Mouse (Mus musculus) limb, embryonic 12.5 days (tissue): ENCODE results near the gene Fam49a. TPM values are rescaled to one million over a fixed set of nuclear protein-coding genes. Genes with fewer than 3 reads are reported as not detected.

Experiments
- ATAC-seq: fragments of 200-750 bp; cut with Nextera tagmentation; 2 replicates; pipeline ENCODE4 v1.8.0; 2017; ENCODE audit warnings: low read depth, moderate TSS enrichment; ENCODE audit not compliant: insufficient number of reproducible peaks, insufficient read depth, low FRiP score, low TSS enrichment
- H3K27ac ChIP-seq: fragments of 300-500 bp; sonication (generic); 2 replicates; pipeline ENCODE4 v1.5.1; 2016; ENCODE audit warnings: mild to moderate bottlenecking, moderate library complexity
- H3K27me3 ChIP-seq: fragments of 300-500 bp; sonication (generic); 2 replicates; pipeline ENCODE4 v1.6.1; 2016; ENCODE audit warnings: mild to moderate bottlenecking, moderate library complexity
- H3K36me3 ChIP-seq: fragments of 300-500 bp; sonication (generic); 2 replicates; pipeline ENCODE4 v1.6.1; 2016; ENCODE audit warnings: mild to moderate bottlenecking, moderate library complexity
- H3K4me1 ChIP-seq: fragments of 300-500 bp; sonication (generic); replicated peaks from 2 replicates; pipeline ENCODE4 v1.6.1; 2016
- H3K4me2 ChIP-seq: fragments of 300-500 bp; sonication (generic); 2 replicates; pipeline ENCODE4 v1.6.1; 2016; ENCODE audit warnings: mild to moderate bottlenecking, moderate library complexity
- H3K4me3 ChIP-seq: fragments of 300-500 bp; sonication (generic); replicated peaks from 2 replicates; pipeline ENCODE4 v1.5.1; 2016; ENCODE audit warnings: mild to moderate bottlenecking
- H3K9ac ChIP-seq: fragments of 300-500 bp; sonication (generic); replicated peaks from 2 replicates; pipeline ENCODE4 v1.6.1; 2016; ENCODE audit warnings: mild to moderate bottlenecking, moderate library complexity
- H3K9me3 ChIP-seq: fragments of 300-500 bp; sonication (generic); 2 replicates; pipeline ENCODE4 v1.6.1; 2016; ENCODE audit warnings: mild to moderate bottlenecking, moderate library complexity
- WGBS: fragments of 180-500 bp; shearing (Covaris S2); methylation state at CpG from one replicate; pipeline ENCODE4 v1.1.7; 2016; 5-methylcytosine and 5-hydroxymethylcytosine counted together
- polyA plus RNA-seq: library from polyadenylated mRNA; unstranded; fragments of >200 nt; fragmentation: Nextera tagmentation; extraction: Ambion mirVana; gene quantifications from 2 replicates; pipeline ENCODE4 v1.2.1, GENCODE M21; 2016

Fam49a gene
- polyA plus RNA-seq, 1 experiment from 2014 or later: 7.4 TPM

GRCm38 (mm10) chr12:12274115-12274514 lies 12.2 kb downstream of the Fam49a start:
- peak overlapping the region; percentile 29; the same call in 1 of the 2 replicates for H3K27ac ChIP-seq
- peaks cover 8% of the 10 kb centered on the region for H3K4me1 ChIP-seq
- H3K36me3 ChIP-seq: no peaks in the 10 kb centered on the region
- no peak overlapping the region for H3K4me3 ChIP-seq
- peak overlapping the region; percentile 6; the same call in 1 of the 2 replicates for H3K4me2 ChIP-seq
- ATAC-seq: no peak
- WGBS: 8% methylated on average over 6 of the region's 6 CpGs
- H3K9me3 ChIP-seq: no peaks in the 10 kb centered on the region
- H3K27me3 ChIP-seq: peaks cover 2% of the 10 kb centered on the region; the same call in 1 of the 2 replicates
- no peak overlapping the region for H3K9ac ChIP-seq

- Histone ChIP-seq H3K36me3 (no peaks in the 10 kb centered on the region), H3K4me2 (no peak overlapping the region), H3K4me3 (no peak overlapping the region), H3K4me1 (peaks cover 8% of the 10 kb centered on the region), H3K27ac (no peak overlapping the region), H3K9ac (no peak overlapping the region), H3K9me3 (no peaks in the 10 kb centered on the region), H3K27me3 (peaks cover 2% of the 10 kb centered on the region; the same call in 1 of the 2 replicates)
- WGBS: 81% methylated on average over 4 of the region's 4 CpGs
- no peak for ATAC-seq
These were observed 13.3 kb downstream of the Fam49a start for GRCm38 (mm10) chr12:12275124-12275779.

- H3K4me2 ChIP-seq: no peak overlapping the region
- no peak overlapping the region for H3K9ac ChIP-seq
- peaks cover under 1% of the 10 kb centered on the region; the same call in 1 of the 2 replicates for H3K27me3 ChIP-seq
- peaks cover 8% of the 10 kb centered on the region for H3K4me1 ChIP-seq
- no peaks in the 10 kb centered on the region for H3K36me3 ChIP-seq
- H3K9me3 ChIP-seq: no peaks in the 10 kb centered on the region
- no peak overlapping the region for H3K4me3 ChIP-seq
- ATAC-seq: no peak
- no peak overlapping the region for H3K27ac ChIP-seq
- WGBS: 48% methylated on average over 4 of the region's 4 CpGs
These were observed 16.0 kb downstream of the Fam49a start for GRCm38 (mm10) chr12:12277741-12278463.

- 73% methylated on average over 7 of the region's 7 CpGs for WGBS
- Histone ChIP-seq H3K27me3 (no peaks in the 10 kb centered on the region), H3K4me2 (no peak overlapping the region), H3K27ac (no peak overlapping the region), H3K36me3 (no peaks in the 10 kb centered on the region), H3K9ac (no peak overlapping the region), H3K4me1 (peaks cover 8% of the 10 kb centered on the region), H3K9me3 (no peaks in the 10 kb centered on the region), H3K4me3 (no peak overlapping the region)
- ATAC-seq: no peak
These were observed 16.5 kb downstream of the Fam49a start for GRCm38 (mm10) chr12:12278464-12278872.

- no peak for ATAC-seq
- Histone ChIP-seq H3K27ac (no peak overlapping the region), H3K27me3 (no peaks in the 10 kb centered on the region), H3K36me3 (no peaks in the 10 kb centered on the region), H3K9me3 (no peaks in the 10 kb centered on the region), H3K4me2 (no peak overlapping the region), H3K4me3 (no peak overlapping the region), H3K9ac (no peak overlapping the region), H3K4me1 (peaks cover 8% of the 10 kb centered on the region)
- WGBS: 84% methylated on average over 10 of the region's 10 CpGs
These were observed 21.9 kb downstream of the Fam49a start for GRCm38 (mm10) chr12:12283702-12284288.

GRCm38 (mm10) chr12:12284521-12284920 lies 22.6 kb downstream of the Fam49a start:
- Histone ChIP-seq H3K27me3 (no peaks in the 10 kb centered on the region), H3K4me1 (peaks cover 8% of the 10 kb centered on the region), H3K36me3 (no peaks in the 10 kb centered on the region), H3K27ac (no peak overlapping the region), H3K4me2 (no peak overlapping the region), H3K9ac (no peak overlapping the region), H3K4me3 (no peak overlapping the region), H3K9me3 (no peaks in the 10 kb centered on the region)
- whole genome bisulfite sequencing: 94% methylated on average over 6 of the region's 6 CpGs
- no peak for ATAC-seq

GRCm38 (mm10) chr12:12287131-12287786 lies 25.3 kb downstream of the Fam49a start:
- H3K4me2 ChIP-seq: no peak overlapping the region
- no peak overlapping the region for H3K4me3 ChIP-seq
- no peak for ATAC-seq
- WGBS: 64% methylated on average over 9 of the region's 9 CpGs
- no peaks in the 10 kb centered on the region for H3K36me3 ChIP-seq
- H3K9me3 ChIP-seq: no peaks in the 10 kb centered on the region
- no peaks in the 10 kb centered on the region for H3K27me3 ChIP-seq
- H3K4me1 ChIP-seq: peaks cover 8% of the 10 kb centered on the region
- no peak overlapping the region for H3K9ac ChIP-seq
- no peak overlapping the region for H3K27ac ChIP-seq

- Histone ChIP-seq H3K36me3 (no peaks in the 10 kb centered on the region), H3K4me1 (peaks cover 8% of the 10 kb centered on the region), H3K27ac (no peak overlapping the region), H3K9me3 (no peaks in the 10 kb centered on the region), H3K9ac (no peak overlapping the region), H3K4me3 (no peak overlapping the region), H3K4me2 (no peak overlapping the region), H3K27me3 (no peaks in the 10 kb centered on the region)
- 75% methylated on average over 6 of the region's 6 CpGs for WGBS
- no peak for ATAC-seq
These were observed 25.8 kb downstream of the Fam49a start for GRCm38 (mm10) chr12:12287787-12288132.

- peaks cover 15% of the 10 kb centered on the region for H3K4me1 ChIP-seq
- WGBS: 95% methylated on average over 1 of the region's 1 CpGs
- no peak for ATAC-seq
These were observed 26.6 kb downstream of the Fam49a start for GRCm38 (mm10) chr12:12288586-12288985.

GRCm38 (mm10) chr12:12289636-12290035 lies 27.7 kb downstream of the Fam49a start:
- no peaks in the 10 kb centered on the region for H3K9me3 ChIP-seq
- no peak overlapping the region for H3K4me3 ChIP-seq
- no peak for ATAC-seq
- WGBS: 75% methylated on average over 3 of the region's 3 CpGs
- no peaks in the 10 kb centered on the region for H3K36me3 ChIP-seq
- H3K27ac ChIP-seq: no peak overlapping the region
- H3K4me2 ChIP-seq: no peak overlapping the region
- H3K9ac ChIP-seq: no peak overlapping the region
- no peaks in the 10 kb centered on the region for H3K27me3 ChIP-seq
- H3K4me1 ChIP-seq: peaks cover 15% of the 10 kb centered on the region

More at GRCm38 (mm10) chr12:12288586-12288985, 26.6 kb downstream of the Fam49a start:
- H3K4me2 ChIP-seq: no peak overlapping the region
- H3K9me3 ChIP-seq: no peaks in the 10 kb centered on the region
- no peaks in the 10 kb centered on the region for H3K36me3 ChIP-seq
- no peak overlapping the region for H3K4me3 ChIP-seq
- no peak overlapping the region for H3K9ac ChIP-seq
- H3K27me3 ChIP-seq: no peaks in the 10 kb centered on the region
- H3K27ac ChIP-seq: no peak overlapping the region

GRCm38 (mm10) chr12:12292043-12292618 lies 30.2 kb downstream of the Fam49a start:
- Histone ChIP-seq H3K27ac (no peak overlapping the region), H3K9ac (no peak overlapping the region), H3K36me3 (no peaks in the 10 kb centered on the region), H3K4me2 (no peak overlapping the region), H3K9me3 (no peaks in the 10 kb centered on the region), H3K4me1 (peaks cover 10% of the 10 kb centered on the region), H3K4me3 (no peak overlapping the region), H3K27me3 (no peaks in the 10 kb centered on the region)
- ATAC-seq: no peak
- WGBS: 27% methylated on average over 5 of the region's 5 CpGs
